Mouse (Mus musculus) lung, adult 18-20 months (tissue): Measurements from ENCODE around the gene Drp2.
A peak's percentile ranks its signal among the peaks of the same experiment; 100 is the strongest.

Experiments used
- DNase-seq, 2 experiments: peaks; one replicate each; pipeline ENCODE4 v3.0.0; 2022; ENCODE audit warnings: mixed read lengths in 2 of 2

Drp2 gene

GRCm38 (mm10) chrX:134403863-134404583 is at the start of gene Drp2:
Gene Drp2, plus strand, starts transcription at chrX:134404551.
- DNase-seq: no peak

GRCm38 (mm10) chrX:134359336-134359735 is 45.0 kb upstream of the Drp2 start:
- DNase-seq: peak; percentile 78 to 83

GRCm38 (mm10) chrX:134362156-134362555 is 42.2 kb upstream of the Drp2 start:
- DNase-seq: no peak

- no peak for DNase-seq
Measured at GRCm38 (mm10) chrX:134365421-134365820, 38.9 kb upstream of the Drp2 start.

GRCm38 (mm10) chrX:134366547-134366946 is 37.8 kb upstream of the Drp2 start:
- DNase-seq: peak in 1 of 2 experiments; percentile 4

- no peak for DNase-seq
Measured at GRCm38 (mm10) chrX:134371279-134371678, 33.1 kb upstream of the Drp2 start.

- no peak for DNase-seq
Measured at GRCm38 (mm10) chrX:134374190-134374589, 30.2 kb upstream of the Drp2 start.

GRCm38 (mm10) chrX:134384896-134385295 is 19.5 kb upstream of the Drp2 start:
- no peak for DNase-seq

- DNase-seq: no peak
Measured at GRCm38 (mm10) chrX:134398972-134399371, 5.4 kb upstream of the Drp2 start.

- no peak for DNase-seq
Measured at GRCm38 (mm10) chrX:134404584-134404955, 219 bp downstream of the Drp2 start.

- DNase-seq: no peak
Measured at GRCm38 (mm10) chrX:134409354-134409900, 5.1 kb downstream of the Drp2 start.

- no peak for DNase-seq
Measured at GRCm38 (mm10) chrX:134412096-134412495, 7.7 kb downstream of the Drp2 start.

- no peak for DNase-seq
Measured at GRCm38 (mm10) chrX:134420097-134420496, 15.7 kb downstream of the Drp2 start.

- DNase-seq: no peak
Measured at GRCm38 (mm10) chrX:134424263-134424662, 19.9 kb downstream of the Drp2 start.

- no peak for DNase-seq
Measured at GRCm38 (mm10) chrX:134425798-134426197, 21.4 kb downstream of the Drp2 start.

- DNase-seq: no peak
Measured at GRCm38 (mm10) chrX:134426819-134427218, 22.5 kb downstream of the Drp2 start.

- DNase-seq: no peak
Measured at GRCm38 (mm10) chrX:134427307-134427706, 23.0 kb downstream of the Drp2 start.

- no peak for DNase-seq
Measured at GRCm38 (mm10) chrX:134474988-134475710, 70.8 kb downstream of the Drp2 start.

GRCm38 (mm10) chrX:134476290-134476689 is 71.9 kb downstream of the Drp2 start, which contains the start of gene Taf7l:
Gene Taf7l, minus strand, starts transcription at chrX:134476490.
- DNase-seq: no peak

- DNase-seq: no peak
Measured at GRCm38 (mm10) chrX:134481720-134482119, 77.4 kb downstream of the Drp2 start.

GRCm38 (mm10) chrX:134500651-134501050 is 96.3 kb downstream of the Drp2 start:
- DNase-seq: no peak
